Mouse (Mus musculus): ENCODE measurements around the gene Zfp866. TPM values are rescaled to one million over a fixed set of nuclear protein-coding genes. Genes with fewer than 3 reads are reported as not detected.

Zfp866 gene
- 10 to 100 TPM; 30.8 to 31.1 TPM for total RNA-seq (2021)

GRCm38 (mm10) chr8:69790773-69791367 lies at the start of gene Zfp866, which contains the start of gene Atp13a1:
TSS of gene Zfp866 (minus strand) at chr8:69791178.
TSS of gene Atp13a1 (plus strand) at chr8:69791163.
- intact Hi-C loops (cut with DNase I) = no loop called here
- peak; percentile 82 to 92 for DNase-seq (ENCODE audit: extremely low spot score in 1 of 2, low spot score in 2 of 2)

- DNase-seq (ENCODE audit: extremely low spot score in 1 of 2, low spot score in 2 of 2) = no peak
- intact Hi-C loops (cut with DNase I) = no loop called here
Measured at GRCm38 (mm10) chr8:69837057-69837682, 46.2 kb upstream of the Zfp866 start.

- peak; percentile 95 for DNase-seq (ENCODE audit: extremely low spot score in 1 of 2, low spot score in 2 of 2)
- intact Hi-C loops (cut with DNase I) = no loop called here
Measured at GRCm38 (mm10) chr8:69832298-69832853, 41.4 kb upstream of the Zfp866 start, which contains the start of gene Pbx4. TSS of gene Pbx4 (plus strand) at chr8:69832491.

GRCm38 (mm10) chr8:69826371-69826770 lies 35.4 kb upstream of the Zfp866 start:
- DNase-seq (ENCODE audit: extremely low spot score in 1 of 2, low spot score in 2 of 2) = no peak
- intact Hi-C loops (cut with DNase I) = no loop called here

DNA sequence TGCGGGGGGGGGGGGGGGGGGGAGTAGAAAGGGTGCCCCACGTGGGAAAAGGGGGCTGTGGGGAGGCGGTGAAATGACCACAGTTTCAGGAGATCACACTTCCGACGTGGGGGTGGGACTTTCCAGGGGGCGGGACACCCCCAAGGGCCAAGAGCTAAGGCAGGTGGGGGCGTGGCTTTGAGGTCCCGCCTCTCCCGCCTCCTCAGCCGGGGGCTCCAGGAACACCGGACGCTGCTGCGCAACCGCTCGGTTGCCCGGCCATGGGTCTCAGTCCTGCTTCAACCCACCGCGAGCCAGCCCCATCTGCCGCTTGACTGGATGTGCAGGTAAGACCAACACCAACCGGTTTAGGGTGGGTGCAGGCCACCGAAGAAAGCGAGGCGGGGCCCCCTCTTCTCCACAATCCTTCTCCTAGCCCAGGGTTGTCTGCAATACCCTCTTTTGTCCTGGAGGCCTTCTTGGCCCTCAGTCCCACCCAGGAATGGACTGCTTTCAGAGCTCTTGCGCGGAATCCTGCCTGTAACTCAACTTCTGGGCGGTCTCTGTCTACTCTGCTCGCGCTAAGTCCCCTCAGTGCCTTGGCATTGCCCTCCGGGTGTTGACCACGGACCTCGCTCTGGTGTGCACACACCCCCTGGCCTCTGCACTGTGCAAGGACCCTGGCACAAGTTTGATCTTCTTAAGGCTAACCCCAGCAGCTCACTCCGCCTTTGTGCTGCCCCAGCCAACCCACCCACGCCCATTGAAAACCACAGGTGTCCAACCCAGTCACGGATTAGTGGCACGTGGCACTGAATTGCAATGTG lies 31.6 kb upstream of the Zfp866 start, which contains the start of gene Lpar2:
Lpar2 (plus strand) TSS at position 44 of the 806 bp plus-strand sequence.
- DNase-seq (ENCODE audit: extremely low spot score in 1 of 2, low spot score in 2 of 2) = peak in 1 of 2 experiments; percentile 71
- intact Hi-C loops (cut with DNase I) = no loop called here

DNA sequence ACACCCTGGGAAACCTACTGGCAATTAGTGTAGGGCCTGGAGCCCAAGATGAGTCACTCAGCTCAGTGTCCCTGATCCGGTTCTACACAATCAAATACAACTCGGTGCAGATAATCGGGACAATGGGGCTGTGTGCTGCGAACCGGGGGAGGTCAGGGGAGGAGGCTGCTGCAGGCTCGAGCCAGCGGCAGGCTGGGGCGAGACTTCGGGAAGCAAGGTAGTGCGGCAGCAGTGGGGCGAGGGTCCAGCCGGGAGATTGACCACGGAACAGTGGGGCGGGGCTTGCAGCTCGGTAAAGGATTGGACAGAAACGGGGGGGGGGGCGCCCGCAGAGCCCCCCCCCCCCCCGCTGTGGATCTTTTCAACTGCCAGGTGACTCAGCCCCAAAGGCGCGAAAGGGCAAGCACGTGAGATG lies 31.0 kb upstream of the Zfp866 start:
- DNase-seq (ENCODE audit: extremely low spot score in 1 of 2, low spot score in 2 of 2) = peak in 1 of 2 experiments; percentile 66
- intact Hi-C loops (cut with DNase I) = no loop called here

GRCm38 (mm10) chr8:69820466-69820865 lies 29.5 kb upstream of the Zfp866 start:
- intact Hi-C loops (cut with DNase I) = no loop called here
- no peak for DNase-seq (ENCODE audit: extremely low spot score in 1 of 2, low spot score in 2 of 2)

- intact Hi-C loops (cut with DNase I) = no loop called here
- DNase-seq (ENCODE audit: extremely low spot score in 1 of 2, low spot score in 2 of 2) = no peak
Measured at GRCm38 (mm10) chr8:69815396-69815795, 24.4 kb upstream of the Zfp866 start.

DNA sequence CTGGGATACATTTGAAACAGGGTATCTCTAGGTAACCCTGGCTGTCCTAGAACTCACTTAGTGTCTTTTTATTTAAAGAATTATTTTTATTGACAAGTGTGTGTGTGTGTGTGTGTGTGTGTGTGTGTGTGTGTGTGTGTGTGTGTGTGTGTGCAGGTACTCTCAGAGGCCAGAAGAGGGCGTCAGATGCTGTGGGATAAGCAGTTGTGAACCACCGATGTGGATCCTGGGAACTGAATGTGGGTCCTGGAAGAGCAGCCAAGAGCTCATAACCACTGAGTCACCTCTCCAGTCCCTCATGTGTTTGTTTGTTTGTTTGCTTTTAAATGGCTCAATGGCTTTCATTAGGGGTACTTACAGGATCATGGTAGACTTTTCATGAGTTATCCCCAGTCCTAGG lies 23.9 kb upstream of the Zfp866 start:
- no peak for DNase-seq (ENCODE audit: extremely low spot score in 1 of 2, low spot score in 2 of 2)

DNA sequence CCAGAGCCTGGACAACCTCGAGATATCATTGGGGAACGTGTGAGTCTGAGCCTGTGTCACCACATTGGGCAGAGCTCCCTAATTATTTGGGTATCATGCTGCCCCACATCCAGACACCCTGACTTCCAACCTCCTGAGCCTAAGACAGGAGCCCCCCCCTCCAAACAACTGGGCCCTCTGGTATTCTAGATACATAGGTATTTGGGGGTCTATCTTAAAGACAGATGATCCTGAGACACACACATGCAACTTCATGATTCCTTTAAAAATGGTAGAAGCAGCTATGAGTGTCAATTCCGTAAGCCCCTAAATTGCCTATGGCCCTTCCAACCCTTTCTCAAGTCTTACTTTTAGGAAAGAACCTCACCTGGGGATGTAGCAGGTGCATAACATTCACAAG lies 18.8 kb upstream of the Zfp866 start:
- DNase-seq (ENCODE audit: extremely low spot score in 1 of 2, low spot score in 2 of 2) = no peak

More for the DNA sequence above, 23.9 kb upstream of the Zfp866 start:
- intact Hi-C loops (cut with DNase I) = no loop called here

GRCm38 (mm10) chr8:69808864-69809403 lies 18.0 kb upstream of the Zfp866 start:
- intact Hi-C loops (cut with DNase I) = no loop called here

More for the DNA sequence above, 18.8 kb upstream of the Zfp866 start:
- intact Hi-C loops (cut with DNase I) = no loop called here

GRCm38 (mm10) chr8:69808094-69808863 lies 17.3 kb upstream of the Zfp866 start, which contains the start of gene Gmip:
TSS of gene Gmip (plus strand) at chr8:69808679.
- DNase-seq (ENCODE audit: extremely low spot score in 1 of 2, low spot score in 2 of 2) = peak; percentile 55 to 84
- intact Hi-C loops (cut with DNase I) = no loop called here

More at GRCm38 (mm10) chr8:69808864-69809403, 18.0 kb upstream of the Zfp866 start:
- DNase-seq (ENCODE audit: extremely low spot score in 1 of 2, low spot score in 2 of 2) = peak; percentile 55

DNA sequence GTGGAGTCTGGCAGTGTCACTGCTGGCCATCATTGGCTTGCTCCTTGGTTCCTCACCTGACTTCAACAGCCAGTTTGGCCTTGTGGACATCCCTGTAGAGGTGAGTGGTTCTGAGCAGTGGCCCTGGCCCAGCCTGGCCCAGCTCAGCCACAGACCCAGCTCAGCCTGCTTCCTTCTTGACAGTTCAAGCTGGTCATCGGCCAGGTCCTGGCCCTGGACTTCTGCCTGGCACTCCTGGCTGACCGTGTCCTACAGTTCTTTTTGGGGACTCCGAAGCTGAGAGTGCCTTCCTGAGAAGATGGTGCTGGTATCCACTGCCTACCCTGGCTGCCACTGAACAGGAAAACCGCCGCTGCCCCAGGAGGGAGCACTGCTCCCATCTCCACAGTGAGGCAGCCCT lies 16.3 kb upstream of the Zfp866 start:
- intact Hi-C loops (cut with DNase I) = no loop called here
- peak in 1 of 2 experiments; percentile 23 for DNase-seq (ENCODE audit: extremely low spot score in 1 of 2, low spot score in 2 of 2)

DNA sequence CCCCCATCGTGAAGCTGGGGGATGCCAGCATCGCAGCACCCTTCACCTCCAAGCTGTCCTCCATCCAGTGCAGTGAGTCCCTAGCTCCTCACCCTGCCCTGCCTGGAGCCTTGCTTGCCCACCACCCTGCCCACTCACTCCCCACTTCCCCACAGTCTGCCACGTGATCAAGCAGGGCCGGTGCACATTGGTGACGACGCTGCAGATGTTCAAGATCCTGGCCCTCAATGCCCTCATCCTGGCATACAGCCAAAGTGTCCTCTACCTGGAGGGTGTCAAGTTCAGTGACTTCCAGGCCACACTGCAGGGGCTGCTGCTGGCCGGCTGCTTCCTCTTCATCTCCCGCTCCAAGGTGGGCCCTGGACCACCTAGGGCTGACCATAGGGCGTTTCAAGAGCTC lies 14.5 kb upstream of the Zfp866 start:
- intact Hi-C loops (cut with DNase I) = no loop called here
- peak in 1 of 2 experiments; percentile 42 for DNase-seq (ENCODE audit: extremely low spot score in 1 of 2, low spot score in 2 of 2)

DNA sequence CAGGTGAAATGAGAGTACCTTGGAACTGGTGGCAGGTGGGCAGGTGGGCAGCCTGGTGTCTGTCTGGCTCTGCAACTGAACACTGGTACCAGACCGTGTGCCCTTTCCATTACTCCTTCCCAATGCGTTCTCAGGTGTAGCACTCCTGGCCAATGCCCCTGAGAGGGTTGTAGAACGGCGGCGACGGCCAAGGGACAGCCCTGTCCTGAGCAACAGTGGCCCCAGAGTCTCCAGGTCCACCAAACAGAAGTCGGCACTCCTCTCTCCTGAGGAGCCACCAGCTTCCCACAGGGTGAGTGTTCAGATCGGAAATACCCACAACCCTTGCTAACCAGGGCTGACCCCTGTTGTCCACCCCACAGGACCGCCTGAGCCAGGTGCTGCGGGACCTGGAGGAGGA lies 14.1 kb upstream of the Zfp866 start:
- intact Hi-C loops (cut with DNase I) = no loop called here
- peak in 1 of 2 experiments; percentile 25 for DNase-seq (ENCODE audit: extremely low spot score in 1 of 2, low spot score in 2 of 2)

DNA sequence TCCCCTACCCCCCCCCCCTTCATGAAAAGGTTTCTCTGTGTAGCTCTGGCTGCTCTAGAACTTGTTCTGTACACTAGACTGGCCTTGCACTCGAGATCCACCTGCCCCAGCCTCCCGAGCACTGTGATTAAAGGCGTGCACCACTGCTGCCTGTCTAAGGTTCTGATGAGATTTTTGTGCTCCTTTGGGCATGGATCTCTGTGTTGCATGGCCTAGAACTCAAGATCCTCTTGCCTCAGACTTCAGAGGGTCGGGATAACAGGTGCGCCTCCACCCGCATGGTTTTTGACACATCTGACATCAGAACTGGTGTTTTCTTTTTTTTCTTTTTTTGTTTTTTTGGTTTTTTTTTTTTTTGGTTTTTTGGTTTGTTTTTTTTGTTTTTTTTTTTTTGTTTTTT lies 13.6 kb upstream of the Zfp866 start:
- DNase-seq (ENCODE audit: extremely low spot score in 1 of 2, low spot score in 2 of 2) = peak in 1 of 2 experiments; percentile 4
- intact Hi-C loops (cut with DNase I) = no loop called here

DNA sequence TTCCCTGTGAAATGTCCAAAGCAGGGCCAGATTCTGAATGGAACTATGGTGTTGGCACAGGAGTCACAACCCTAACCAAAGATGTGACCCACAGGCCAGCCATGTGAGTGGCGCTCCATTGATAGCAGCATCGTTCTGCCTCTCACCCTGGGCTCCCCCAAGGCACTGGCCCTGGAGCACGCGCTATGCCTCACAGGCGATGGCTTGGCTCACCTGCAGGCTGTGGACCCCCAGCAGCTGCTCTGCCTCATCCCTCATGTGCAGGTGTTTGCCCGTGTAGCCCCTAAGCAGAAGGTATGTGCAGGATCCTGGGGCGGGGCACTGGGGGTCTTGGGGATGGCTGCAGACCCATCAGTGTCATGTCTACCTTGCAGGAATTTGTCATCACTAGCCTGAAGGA lies 12.4 kb upstream of the Zfp866 start:
- peak in 1 of 2 experiments; percentile 23 for DNase-seq (ENCODE audit: extremely low spot score in 1 of 2, low spot score in 2 of 2)
- intact Hi-C loops (cut with DNase I) = no loop called here

DNA sequence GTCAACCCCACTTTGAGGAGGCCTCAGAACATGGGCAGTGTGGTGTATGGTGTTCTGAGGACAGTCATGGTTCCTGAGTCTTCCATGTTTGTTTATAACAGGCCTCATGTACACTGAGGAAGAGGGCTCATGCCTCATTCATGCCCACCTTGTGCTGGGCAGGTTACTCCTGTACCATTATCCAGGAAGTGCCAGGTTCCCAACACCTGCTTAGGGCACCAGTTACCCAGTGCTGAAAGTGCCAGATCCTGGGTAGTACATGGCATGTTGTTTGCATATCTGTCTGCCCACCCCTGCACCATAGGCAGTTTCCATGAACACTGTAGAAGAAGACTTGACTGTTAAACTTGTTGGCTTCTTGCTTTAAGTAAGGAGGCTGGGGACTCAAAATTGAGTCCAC lies 11.2 kb upstream of the Zfp866 start:
- DNase-seq (ENCODE audit: extremely low spot score in 1 of 2, low spot score in 2 of 2) = peak in 1 of 2 experiments; percentile 4

More for the DNA sequence above, 11.2 kb upstream of the Zfp866 start:
- intact Hi-C loops (cut with DNase I) = no loop called here

All from left cerebral cortex, postnatal 10 days (tissue).